Mouse (Mus musculus) granulocyte monocyte progenitor cell, adult 5-6 weeks (primary cell): Measurements from ENCODE around the gene Trpd52l3. TPM values are rescaled to one million over a fixed set of nuclear protein-coding genes. Genes with fewer than 3 reads are reported as not detected.
"Not testable (repeated sequence)": the region's sequence is repeated elsewhere in the genome, so short reads cannot be mapped to it uniquely, and the experiment has no call there.

Experiments
- ATAC-seq: replicated peaks from 2 replicates; pipeline ENCODE4 v1.8.0; 2016; ENCODE audit warnings: mild to moderate bottlenecking, moderate TSS enrichment, inconsistent platforms; ENCODE audit not compliant: poor library complexity, severe bottlenecking
- total RNA-seq, 2 experiments: library from RNA; stranded (forward) in 1 of 2; stranded (reverse) in 1 of 2; fragments of 200-712, 200-1000 nt in 1 of 2; fragments of >200 nt in 1 of 2; fragmentation: Nextera tagmentation in 1 of 2; gene quantifications; 2 replicates each; pipeline ENCODE4 v1.2.3; 2014 to 2017

Trpd52l3 gene
- not detected in 2 replicates for total RNA-seq (2014; fragmentation: Nextera tagmentation)
- not detected in 2 replicates for total RNA-seq (2017)

DNA sequence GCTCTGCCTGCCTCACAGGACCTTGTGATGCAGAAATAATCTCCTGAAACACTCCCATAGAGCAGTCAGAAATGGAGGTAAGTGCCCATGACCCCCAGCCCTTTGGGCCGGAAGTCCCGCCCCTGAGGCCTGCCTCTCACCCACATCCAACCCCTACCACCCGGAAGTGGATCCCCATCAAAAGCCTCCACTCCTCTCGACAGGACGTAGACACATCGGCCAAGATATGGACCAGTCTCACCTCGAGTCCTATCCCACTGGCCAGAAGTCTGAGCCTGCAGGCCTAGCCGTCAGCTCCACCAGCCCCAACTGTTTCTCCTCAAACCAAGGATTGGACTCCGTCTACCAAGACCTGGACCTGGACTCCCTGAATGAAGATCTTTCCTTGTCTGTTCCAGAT is at the start of gene Trpd52l3:
Trpd52l3 (plus strand) TSS at position 170 of the 400 bp plus-strand sequence.
- no peak for ATAC-seq

DNA sequence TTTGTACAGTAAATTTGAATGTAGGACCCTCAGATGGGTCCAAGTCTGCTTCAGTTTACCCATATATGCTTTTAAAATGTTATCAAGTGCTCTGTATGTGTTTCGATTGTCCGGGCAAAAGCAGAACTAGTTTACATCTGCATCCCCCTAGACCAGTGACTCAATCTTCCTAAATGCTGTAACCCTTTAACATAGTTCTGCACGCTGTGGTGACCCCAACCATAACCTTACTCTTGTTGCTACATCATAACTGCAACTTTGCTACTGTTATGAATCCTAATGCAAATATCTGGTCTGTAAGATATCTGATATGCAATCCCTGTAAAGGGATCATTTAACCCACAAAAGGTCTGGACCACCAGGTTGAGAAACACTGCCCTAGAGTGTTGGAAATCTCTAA is 49.8 kb upstream of the Trpd52l3 start:
- peak; percentile 94 for ATAC-seq

DNA sequence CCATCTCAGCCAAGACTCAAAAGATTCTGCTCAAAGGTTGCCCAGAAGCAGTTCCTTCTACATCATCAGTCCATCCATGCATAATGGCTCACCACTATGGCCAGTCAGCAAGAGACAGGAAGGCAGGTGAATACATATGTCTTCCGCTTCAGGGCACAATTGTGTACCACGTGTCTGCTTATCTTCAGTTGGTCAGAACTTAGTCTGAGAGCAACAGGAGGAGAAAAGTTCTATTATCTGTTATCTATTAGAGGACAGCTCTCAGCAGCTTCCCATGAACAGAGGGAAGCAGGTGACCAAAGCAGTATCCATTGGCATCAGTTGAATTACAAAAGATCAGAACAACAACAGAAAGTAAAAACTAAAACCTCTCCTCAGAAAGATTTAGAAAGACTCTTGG is 48.1 kb upstream of the Trpd52l3 start:
- ATAC-seq, result no peak

DNA sequence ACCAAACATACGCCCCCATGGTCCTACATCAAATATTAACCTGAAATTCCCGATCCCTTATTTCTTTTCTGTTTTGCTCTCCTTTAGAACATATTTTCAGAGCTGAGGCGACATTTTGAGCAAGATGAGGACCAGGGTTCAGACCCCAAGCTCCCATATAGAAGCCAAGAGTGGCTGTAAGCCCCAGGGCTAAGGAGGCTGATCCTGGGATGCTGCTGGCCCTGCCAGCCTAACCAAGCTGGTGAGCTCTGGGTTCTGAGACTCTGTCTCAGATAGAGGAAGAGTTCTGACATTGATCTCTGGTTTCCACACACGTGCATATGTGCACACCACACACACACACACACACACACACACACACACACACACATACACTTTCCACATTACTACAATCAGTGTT is 42.7 kb upstream of the Trpd52l3 start:
- no peak for ATAC-seq

DNA sequence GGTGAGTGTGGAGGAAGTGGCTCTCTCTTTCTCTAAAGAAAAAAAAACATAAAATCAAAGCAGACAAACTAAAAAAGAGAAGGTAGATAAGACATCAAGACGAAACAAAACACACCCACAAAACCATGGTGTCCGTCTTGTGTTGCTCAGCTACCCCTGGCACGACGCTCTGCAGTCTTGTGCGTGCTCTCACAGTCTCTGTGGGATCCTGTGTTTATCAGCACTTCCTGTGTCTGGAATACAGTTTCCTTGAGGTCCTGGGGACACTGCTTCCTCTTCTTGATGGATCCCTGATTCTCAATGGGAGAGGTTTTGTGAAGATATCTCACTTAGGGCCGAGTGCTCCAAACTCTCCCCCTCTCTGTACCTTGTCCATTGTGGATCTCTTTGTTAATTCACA is 41.7 kb upstream of the Trpd52l3 start:
- no peak for ATAC-seq

DNA sequence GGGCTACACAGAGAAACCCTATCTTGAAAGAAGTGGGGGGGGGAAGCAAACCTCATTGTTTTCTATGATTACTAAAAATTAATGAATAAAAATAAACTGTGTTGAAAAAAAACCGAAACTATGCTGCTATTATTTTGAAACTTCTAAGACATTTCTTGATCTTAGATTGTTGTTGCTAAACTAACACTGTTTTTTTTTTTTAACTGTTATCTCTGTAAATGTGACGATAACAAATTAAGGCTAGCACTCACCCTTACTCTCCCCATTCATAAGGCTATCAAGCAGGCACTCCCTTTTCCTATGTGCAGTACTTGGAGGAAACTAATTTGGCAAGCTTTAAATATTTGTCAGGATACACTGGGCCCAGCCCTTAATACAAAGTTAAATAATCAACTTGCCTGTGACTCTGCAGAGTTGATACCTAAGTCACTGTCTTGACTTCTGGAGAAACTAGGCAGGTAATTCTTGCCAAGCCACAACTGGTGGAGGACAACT is 39.9 kb upstream of the Trpd52l3 start:
- ATAC-seq, result no peak

DNA sequence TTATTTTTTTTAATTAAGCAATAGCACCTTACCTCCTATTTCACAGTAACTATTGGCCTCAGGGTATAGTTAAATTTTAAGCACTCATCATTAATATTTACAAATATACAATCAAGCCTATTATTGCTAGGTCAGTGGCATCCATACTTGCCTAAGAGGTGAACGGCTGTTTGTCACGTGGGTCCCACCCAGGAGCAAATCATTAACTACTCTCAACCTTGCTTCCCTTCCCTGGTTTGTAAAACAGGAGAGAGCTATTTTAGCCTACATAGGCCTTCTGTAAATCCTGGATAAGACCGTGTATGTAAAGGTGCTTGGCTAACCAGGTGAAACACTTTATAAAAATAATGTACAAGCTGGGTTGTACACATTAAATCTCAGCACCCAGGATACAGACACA is 35.6 kb upstream of the Trpd52l3 start:
- ATAC-seq, result no peak

DNA sequence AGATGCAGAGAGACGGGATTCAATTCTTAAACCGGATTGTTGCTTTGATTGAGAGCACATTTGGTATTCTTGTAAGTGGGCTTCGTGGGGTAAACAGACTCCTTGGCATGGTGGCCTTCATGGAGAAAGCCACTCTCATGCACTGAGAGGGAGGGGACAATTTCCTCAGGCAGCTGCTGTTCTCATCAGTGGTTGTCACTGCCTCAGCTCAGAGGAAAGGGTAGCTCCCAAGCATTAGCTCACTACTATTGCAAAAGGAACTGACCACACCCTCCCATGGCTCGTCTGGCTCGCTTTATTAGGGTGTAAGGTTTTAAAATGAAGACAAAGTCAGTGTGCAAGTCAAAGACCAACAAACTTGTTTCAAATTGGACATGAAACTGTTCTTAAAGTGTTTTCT is 30.2 kb upstream of the Trpd52l3 start:
- no peak for ATAC-seq

DNA sequence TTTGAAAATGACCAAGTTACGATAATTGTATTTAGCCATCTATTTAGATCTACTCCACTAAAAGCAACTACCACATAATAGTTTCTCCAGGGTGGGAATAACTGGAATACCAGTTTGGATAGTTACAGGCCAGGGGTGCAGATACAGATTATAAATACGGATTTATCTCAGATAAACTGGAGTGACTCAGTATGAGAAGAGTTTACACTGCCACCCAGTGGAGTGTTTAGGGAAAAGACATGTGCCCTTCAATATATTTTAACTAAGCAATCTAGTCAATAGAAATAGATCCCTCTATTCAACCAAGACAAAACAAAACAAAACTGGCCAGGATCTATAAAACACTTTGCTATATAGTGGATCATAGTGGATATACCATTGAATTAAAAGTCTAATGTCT is 24.7 kb upstream of the Trpd52l3 start:
- ATAC-seq, result peak; percentile 35

DNA sequence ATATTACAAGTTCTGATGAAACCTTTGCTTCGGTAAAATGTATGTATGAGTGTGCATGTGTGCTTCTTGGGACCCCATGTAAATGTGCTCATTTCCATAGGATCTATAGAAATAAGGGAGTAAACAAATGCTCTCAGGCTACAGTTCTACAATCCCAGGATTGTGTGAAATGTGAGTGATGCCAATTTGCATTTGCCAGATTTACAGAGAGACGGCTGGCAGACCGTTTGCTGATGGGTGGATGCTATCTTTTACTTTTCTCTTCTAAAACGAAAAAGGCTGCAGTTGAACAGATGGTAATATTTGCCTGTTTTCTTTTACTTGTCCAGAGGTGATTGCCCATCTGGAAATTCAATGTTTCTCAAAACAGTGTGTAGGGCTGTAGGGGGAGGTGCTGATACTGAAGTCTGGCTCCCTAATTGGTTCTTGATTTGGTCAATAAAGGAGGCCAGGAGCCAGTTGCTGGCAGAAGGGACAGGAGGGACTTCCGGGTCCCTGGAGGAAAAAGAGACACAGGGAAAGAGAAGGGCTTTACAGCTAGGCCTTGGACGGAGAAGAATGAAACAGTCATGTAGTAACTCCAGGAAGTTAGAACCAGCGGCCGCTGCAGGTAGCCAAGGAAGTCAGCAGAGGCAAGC is 24.0 kb upstream of the Trpd52l3 start:
- ATAC-seq, result no peak

DNA sequence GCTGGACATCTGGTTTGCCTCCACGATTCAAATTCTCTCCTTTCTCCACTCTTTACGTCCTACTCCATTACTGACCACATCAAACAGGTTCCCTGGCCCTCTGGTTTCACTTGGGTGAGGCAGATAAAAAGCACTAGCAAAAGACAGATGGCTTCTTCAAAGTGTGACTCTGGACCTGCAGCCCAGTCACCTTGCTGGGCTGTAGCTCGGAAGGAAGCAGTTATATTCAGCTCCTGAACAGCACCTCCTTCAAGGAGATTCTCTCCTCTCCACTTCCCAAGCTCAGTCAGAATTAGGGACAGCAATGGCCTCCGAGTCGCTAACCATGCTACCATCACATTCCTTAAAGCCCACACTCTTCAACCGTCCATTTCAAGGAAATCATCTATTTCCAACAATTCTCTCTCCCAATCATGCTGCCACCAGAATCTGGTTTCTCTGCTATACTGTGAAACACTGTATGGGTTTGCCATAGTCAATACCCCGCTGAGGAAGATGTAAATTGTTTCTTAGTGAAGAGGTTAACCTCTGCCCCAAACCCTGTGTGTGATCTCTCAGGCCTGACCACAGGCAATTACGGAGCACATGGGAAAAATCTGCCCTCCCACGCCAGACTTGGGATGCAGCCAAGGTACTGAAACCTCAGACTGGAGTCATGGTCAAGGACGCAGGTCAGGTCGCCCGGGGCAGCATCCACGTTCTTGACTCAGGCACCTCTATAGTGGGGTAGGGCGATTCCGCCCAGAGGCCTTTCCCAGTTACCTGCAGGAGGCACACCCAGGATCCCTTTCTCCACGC is 19.2 kb upstream of the Trpd52l3 start:
- no peak for ATAC-seq

DNA sequence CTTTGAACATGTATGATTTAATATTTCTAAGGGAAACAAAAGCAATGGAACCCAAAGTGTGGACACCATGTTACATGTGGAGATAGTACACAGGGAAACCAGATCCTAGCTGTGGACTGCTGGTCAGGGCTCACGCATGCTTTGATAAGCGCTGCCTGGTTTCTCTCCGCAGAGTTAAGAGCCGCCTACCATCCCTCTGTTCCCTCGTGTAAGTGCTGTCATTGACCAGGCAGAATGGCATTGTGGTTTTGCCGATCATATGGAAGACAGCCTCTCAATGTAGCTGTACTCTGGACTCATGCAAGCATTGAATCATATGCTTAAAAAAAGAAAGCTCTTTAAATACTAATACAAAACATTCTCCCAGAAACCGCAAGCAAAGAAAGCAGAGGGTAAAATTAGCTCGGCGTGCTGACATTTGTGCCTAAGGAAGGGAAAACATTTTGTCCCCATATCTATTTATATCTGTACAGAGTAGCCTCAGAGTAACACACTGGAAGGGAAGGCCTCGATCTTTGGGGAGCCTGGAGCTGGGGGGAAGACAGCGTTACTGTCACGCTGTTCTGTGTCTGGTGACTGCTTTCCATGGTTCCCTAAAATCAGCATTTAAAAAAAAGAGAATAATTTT is 17.0 kb upstream of the Trpd52l3 start:
- ATAC-seq, result no peak

DNA sequence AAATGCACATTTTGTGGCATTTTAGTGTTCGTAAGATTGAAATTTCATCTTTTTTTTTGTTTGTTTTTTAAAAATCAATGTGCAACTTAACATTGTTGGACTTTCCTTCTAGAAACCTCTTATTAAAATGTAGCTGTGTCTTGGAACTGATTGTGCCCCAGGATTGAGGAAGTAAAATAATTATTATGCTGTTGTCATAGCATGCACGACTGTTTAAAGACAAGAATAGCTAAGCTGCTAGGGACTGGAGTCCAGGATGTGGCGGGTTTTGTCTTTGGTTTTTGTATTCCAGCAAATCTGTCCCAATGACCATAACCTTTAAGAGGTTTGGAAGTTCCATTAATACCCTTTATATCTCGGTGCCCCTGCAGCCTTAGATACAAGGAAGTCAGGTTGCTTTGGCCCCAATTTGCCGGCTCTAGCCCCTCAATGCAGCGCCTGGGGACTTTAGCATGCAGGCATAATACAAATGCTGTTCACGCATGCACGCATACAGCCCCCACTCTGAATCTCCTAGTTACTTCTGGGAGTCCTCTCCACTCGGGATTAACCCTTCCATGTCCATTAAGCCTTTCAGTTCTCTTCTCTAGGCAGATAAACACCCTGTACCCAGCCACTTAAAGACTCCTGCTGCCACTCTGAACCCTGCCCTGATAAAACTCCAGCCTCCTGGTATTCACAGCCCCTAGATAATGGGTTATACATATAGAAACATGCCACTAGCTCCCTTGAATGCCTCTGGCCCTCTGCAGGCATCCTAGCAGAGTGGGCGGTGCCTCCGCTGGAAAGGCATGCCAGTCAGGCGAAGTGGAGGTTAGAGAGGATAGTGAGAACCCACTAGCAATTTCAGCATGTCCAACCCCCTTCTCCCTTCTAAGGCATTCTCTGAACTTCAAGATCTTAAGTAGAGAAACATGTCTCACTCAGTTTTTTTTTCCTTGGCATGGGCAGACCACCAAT is 2.9 kb upstream of the Trpd52l3 start:
- no peak for ATAC-seq

DNA sequence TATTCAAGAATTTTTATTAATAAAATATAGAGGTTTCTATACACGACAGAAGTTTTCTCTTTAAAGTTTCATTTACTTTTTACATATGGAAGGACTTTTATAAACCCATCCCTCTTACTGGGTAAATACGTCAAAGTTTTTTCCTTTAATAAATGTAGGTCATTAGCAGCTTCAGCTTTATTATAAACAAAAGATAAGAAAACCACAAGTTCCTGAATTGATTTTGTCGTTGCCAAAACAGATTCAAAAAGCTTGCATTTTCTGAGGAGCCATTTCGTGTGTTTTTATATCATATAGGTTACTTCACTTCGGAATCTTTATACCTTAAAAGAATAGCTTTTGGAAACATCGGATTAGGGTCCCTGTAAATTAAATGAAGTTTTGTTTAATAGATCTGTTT is 2.0 kb upstream of the Trpd52l3 start:
- ATAC-seq, result no peak

DNA sequence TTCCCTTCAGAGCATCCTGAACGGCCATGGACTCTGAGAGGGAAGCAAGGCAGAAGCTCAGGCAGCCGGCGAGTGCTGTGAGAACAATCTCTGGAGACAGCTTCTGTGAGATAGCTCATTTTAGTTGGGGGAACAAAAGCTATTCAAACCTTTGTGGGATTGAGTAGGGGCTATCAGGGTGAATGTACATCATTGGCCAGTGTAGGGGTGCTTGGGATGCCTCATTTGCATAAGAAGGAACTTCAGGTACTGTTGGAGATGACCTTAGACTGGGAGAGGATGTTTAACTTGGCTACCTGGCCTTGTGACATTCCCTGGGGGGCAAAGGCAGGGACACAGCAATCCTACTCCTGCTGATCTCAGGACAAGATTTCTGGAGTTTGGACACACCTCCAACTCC is 2.8 kb downstream of the Trpd52l3 start:
- ATAC-seq, result no peak

DNA sequence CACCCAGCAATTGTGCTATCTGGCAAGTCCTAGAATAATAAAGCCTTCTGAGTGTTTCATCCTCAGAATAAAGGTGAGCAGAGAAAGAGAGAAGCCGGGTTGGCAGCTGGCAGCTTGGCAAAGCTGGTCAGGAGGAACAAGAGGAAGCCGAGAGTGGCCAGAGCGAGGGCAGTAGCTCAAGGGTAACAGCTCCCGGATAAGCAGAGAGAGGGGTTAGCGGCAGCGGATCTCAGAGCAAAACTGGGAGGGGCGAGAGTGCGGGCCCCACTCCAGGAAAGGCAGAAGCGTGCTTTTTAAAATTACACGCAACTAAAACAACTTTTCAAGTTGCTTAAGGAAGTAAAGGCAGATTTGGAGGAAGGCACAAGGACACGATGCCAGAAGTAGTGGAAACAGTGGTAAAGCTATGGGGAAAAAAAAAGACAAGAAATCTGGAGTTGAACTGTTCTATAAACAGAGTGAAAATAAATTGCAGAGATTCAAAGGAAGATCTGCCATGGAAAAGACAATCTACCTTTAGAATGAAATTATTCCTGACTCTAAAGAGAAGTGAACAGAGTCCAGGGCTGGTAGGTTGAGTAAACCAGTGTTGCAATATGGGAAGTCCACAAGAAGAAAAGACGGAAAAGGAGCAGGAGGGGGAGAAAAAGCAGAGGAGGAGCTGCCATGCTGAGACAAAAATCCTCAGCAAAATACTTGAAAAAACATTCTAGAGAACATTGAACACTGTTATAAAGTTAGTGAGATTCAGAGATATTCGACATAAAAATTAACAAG is 7.1 kb downstream of the Trpd52l3 start:
- ATAC-seq, result peak; percentile 61

DNA sequence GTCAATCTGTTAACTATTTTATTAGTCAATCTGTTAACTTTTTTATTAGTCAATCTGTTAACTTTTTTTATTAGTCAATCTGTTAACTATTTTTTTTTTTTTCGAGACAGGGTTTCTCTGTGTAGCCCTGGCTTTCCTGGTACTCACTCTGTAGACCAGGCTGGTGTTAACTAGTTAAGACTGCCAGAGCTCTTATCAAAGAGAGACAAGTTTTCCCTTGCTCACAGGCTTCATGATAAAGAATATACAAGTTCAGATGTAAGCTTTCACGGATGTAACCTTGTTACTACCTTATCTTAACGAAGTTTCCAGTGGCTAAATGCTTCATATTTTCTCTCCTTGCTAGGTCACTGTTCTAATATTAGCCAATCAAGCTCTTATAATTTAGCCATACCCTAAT is 10.7 kb downstream of the Trpd52l3 start:
- ATAC-seq, result no peak

DNA sequence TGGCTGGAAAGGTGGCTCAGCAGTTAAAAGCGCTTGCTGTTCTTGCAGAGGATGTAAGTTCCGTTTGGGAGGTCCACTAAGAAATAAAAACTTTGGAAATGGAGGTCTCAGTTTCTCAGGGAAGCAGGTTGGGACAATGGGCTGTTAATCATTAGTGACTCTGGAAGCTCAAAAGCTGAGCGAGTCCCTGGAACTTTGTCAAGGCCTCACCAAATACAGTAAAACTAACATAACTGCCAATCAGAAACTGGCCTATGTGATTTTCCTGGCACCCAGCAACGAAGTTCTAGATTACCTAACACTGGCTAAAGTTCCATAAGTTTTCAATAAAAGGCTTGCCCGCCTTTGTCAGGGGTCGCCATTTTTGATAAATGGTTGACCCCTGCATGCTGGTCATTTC is 12.6 kb downstream of the Trpd52l3 start:
- ATAC-seq, result no peak

DNA sequence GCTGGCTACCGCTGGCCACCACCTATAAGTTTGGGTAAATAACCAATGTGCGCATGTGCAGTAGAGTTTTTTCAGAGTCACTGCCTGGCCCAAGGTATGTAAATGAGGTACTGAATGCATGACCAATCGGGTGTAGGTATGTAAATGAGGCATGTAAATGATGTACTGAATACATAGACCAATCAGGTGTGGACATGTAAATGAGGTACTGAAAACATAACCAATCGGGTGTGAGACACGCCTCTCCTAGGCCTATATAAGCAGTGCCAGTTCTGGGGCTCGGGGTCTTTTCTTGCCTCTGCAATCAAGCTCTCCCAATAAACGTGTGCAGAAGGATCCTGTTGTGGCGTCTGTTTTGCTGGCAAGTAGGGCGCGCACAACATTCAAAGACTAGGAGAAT is 19.8 kb downstream of the Trpd52l3 start:
- ATAC-seq, result not testable (repeated sequence)
